Mouse (Mus musculus) CH12.LX (cell line): Measurements from ENCODE around the gene Macrod2. TPM values are rescaled to one million over a fixed set of nuclear protein-coding genes. Genes with fewer than 3 reads are reported as not detected.

Source experiments
- DNase-seq: peaks from one replicate; pipeline ENCODE4 v3.0.0-alpha.2; 2013; ENCODE audit errors: extremely low read depth
- H3K27ac ChIP-seq: 2 replicates; pipeline ENCODE4 v1.5.1; 2012; ENCODE audit warnings: low read depth, mild to moderate bottlenecking, control low read depth, moderate library complexity; ENCODE audit not compliant: insufficient read depth
- H3K27me3 ChIP-seq: replicated peaks from 2 replicates; pipeline ENCODE3; 2012; ENCODE audit warnings: inconsistent platforms
- H3K36me3 ChIP-seq, 2 experiments: replicated peaks in 1 of 2; 2 replicates each; pipeline versions ENCODE3 to v1.6.1; 2012; ENCODE audit warnings: inconsistent platforms in 1 of 2, low read length in 1 of 2, mild to moderate bottlenecking in 1 of 2, mixed read lengths in 1 of 2, moderate library complexity in 1 of 2; ENCODE audit not compliant: control insufficient read depth in 1 of 2, insufficient read depth in 1 of 2
- H3K4me1 ChIP-seq, 2 experiments: 2 replicates each; pipeline ENCODE4 v1.6.1; 2012; ENCODE audit warnings: inconsistent platforms in 1 of 2, moderate library complexity in 1 of 2; ENCODE audit not compliant: insufficient read depth in 2 of 2, control insufficient read depth in 1 of 2
- H3K4me2 ChIP-seq: 2 replicates; pipeline ENCODE4 v1.6.1; 2012; ENCODE audit warnings: low read depth, mild to moderate bottlenecking, control low read depth; ENCODE audit not compliant: poor library complexity, insufficient read depth, severe bottlenecking
- H3K4me3 ChIP-seq, 3 experiments: fragments of 150-350 bp in 1 of 3; sonication (generic) in 1 of 3; replicated peaks in 1 of 3; 2 replicates each; pipeline versions ENCODE3 to v1.5.1; 2011 to 2012; ENCODE audit warnings: low read depth in 2 of 3, low read length in 2 of 3, mild to moderate bottlenecking in 2 of 3, moderate library complexity in 2 of 3, control low read depth in 1 of 3, improper control_type of control experiment in 1 of 3, inconsistent platforms in 1 of 3, mixed read lengths in 1 of 3; ENCODE audit not compliant: poor library complexity in 1 of 3
- H3K79me2 ChIP-seq: replicated peaks from 2 replicates; pipeline ENCODE4 v1.6.1; 2012; ENCODE audit warnings: mild to moderate bottlenecking, moderate library complexity; ENCODE audit not compliant: control insufficient read depth, poor library complexity, insufficient read depth, severe bottlenecking; ENCODE audit errors: extremely low read depth
- H3K9ac ChIP-seq: 2 replicates; pipeline ENCODE4 v1.6.1; 2012; ENCODE audit warnings: low read depth, mild to moderate bottlenecking, control low read depth, moderate library complexity; ENCODE audit not compliant: insufficient read depth
- H3K9me3 ChIP-seq: replicated peaks from 2 replicates; pipeline ENCODE3; 2012; ENCODE audit warnings: low read length, inconsistent platforms, mixed read lengths
- E2F4 ChIP-seq: IDR thresholded peaks from 2 replicates; pipeline ENCODE4 v1.6.1; 2011; ENCODE audit warnings: low read depth, low read length, improper control_type of control experiment; ENCODE audit not compliant: insufficient replicate concordance
- ELF1 ChIP-seq: IDR thresholded peaks from 2 replicates; pipeline ENCODE4 v1.6.1; 2014; ENCODE audit warnings: low read depth, mild to moderate bottlenecking, inconsistent platforms, low read length, improper control_type of control experiment
- EP300 ChIP-seq: IDR thresholded peaks from 2 replicates; pipeline ENCODE4 v1.6.1; 2011; ENCODE audit warnings: low read length, improper control_type of control experiment
- ETS1 ChIP-seq: conservative IDR thresholded peaks from 2 replicates; pipeline ENCODE4 v1.6.1; 2012; ENCODE audit warnings: low read depth, mild to moderate bottlenecking, inconsistent platforms, low read length, improper control_type of control experiment, moderate library complexity
- JUN ChIP-seq: IDR thresholded peaks from 2 replicates; pipeline ENCODE4 v1.6.1; 2011; ENCODE audit warnings: low read depth, mild to moderate bottlenecking, low read length, improper control_type of control experiment, moderate library complexity; ENCODE audit not compliant: insufficient read depth
- MAFK ChIP-seq: IDR thresholded peaks from 2 replicates; pipeline ENCODE4 v1.6.1; 2011; ENCODE audit warnings: low read length, improper control_type of control experiment; ENCODE audit not compliant: insufficient replicate concordance
- MAX ChIP-seq: IDR thresholded peaks from 2 replicates; pipeline ENCODE4 v1.6.1; 2011; ENCODE audit warnings: low read length, improper control_type of control experiment
- MAZ ChIP-seq: IDR thresholded peaks from 2 replicates; pipeline ENCODE4 v1.6.1; 2012; ENCODE audit warnings: low read depth, mild to moderate bottlenecking, inconsistent platforms, low read length, improper control_type of control experiment, moderate library complexity
- MEF2A ChIP-seq: IDR thresholded peaks from 2 replicates; pipeline ENCODE4 v1.6.1; 2014; ENCODE audit warnings: low read depth, mild to moderate bottlenecking, inconsistent platforms, low read length, improper control_type of control experiment, borderline replicate concordance
- MYC ChIP-seq: IDR thresholded peaks from 2 replicates; pipeline ENCODE4 v1.6.1; 2011; ENCODE audit warnings: low read depth, mild to moderate bottlenecking, improper control_type of control experiment, low read length
- NELFE ChIP-seq: IDR thresholded peaks from 2 replicates; pipeline ENCODE4 v1.6.1; 2011; ENCODE audit warnings: low read depth, low read length, improper control_type of control experiment
- NRF1 ChIP-seq: IDR thresholded peaks from 2 replicates; pipeline ENCODE4 v1.6.1; 2014; ENCODE audit warnings: low read depth, mild to moderate bottlenecking, inconsistent platforms, low read length, improper control_type of control experiment, moderate library complexity
- POLR2A ChIP-seq: IDR thresholded peaks from 2 replicates; pipeline ENCODE4 v1.6.1; 2011; ENCODE audit warnings: low read depth, mild to moderate bottlenecking, improper control_type of control experiment, low read length
- RAD21 ChIP-seq: IDR thresholded peaks from 2 replicates; pipeline ENCODE4 v1.6.1; 2011; ENCODE audit warnings: low read depth, mild to moderate bottlenecking, low read length, improper control_type of control experiment, moderate library complexity
- UBTF ChIP-seq: IDR thresholded peaks from 2 replicates; pipeline ENCODE4 v1.6.1; 2012; ENCODE audit warnings: low read depth, mild to moderate bottlenecking, inconsistent platforms, low read length, improper control_type of control experiment, moderate library complexity
- USF2 ChIP-seq: conservative IDR thresholded peaks from 2 replicates; pipeline ENCODE4 v1.6.1; 2011; ENCODE audit warnings: low read depth, low read length, improper control_type of control experiment
- ZKSCAN1 ChIP-seq: IDR thresholded peaks from 2 replicates; pipeline ENCODE4 v1.6.1; 2012; ENCODE audit warnings: low read depth, inconsistent platforms, low read length, improper control_type of control experiment, borderline replicate concordance
- dilution Hi-C: fragments of 300-500 bp; cut with MboI; formaldehyde crosslinking; loops from 2 replicates; pipeline ENCODE4 v1.14.3; 2020; ENCODE audit warnings: low sequenced_read_pairs; ENCODE audit not compliant: extremely low pct_unique_long_range_greater_than_20kb, extremely low pct_ligation_motif_present
- in situ Hi-C: fragments of 300-500 bp; cut with MboI; formaldehyde crosslinking; loops from 3 replicates; pipeline ENCODE4 v1.14.3; 2019; ENCODE audit warnings: low sequenced_read_pairs, low pct_ligation_motif_present, low pct_unique_long_range_greater_than_20kb, mixed read lengths
- polyA plus RNA-seq: library from polyadenylated mRNA; unstranded; fragments of >175 nt; gene quantifications from 2 replicates; pipeline ENCODE4 v1.2.1, GENCODE M21; 2012; ENCODE audit warnings: low read depth; ENCODE audit not compliant: insufficient read length
- total RNA-seq, 2 experiments: library from RNA; depleted of rRNA; stranded (reverse); fragments of 300-350 nt in 1 of 2; fragments of >200 nt in 1 of 2; gene quantifications; 2 replicates each; pipeline ENCODE4 v1.2.3; 2012 to 2014

The Macrod2 gene
- total and polyA plus RNA-seq, 3 experiments = not detected

DNA sequence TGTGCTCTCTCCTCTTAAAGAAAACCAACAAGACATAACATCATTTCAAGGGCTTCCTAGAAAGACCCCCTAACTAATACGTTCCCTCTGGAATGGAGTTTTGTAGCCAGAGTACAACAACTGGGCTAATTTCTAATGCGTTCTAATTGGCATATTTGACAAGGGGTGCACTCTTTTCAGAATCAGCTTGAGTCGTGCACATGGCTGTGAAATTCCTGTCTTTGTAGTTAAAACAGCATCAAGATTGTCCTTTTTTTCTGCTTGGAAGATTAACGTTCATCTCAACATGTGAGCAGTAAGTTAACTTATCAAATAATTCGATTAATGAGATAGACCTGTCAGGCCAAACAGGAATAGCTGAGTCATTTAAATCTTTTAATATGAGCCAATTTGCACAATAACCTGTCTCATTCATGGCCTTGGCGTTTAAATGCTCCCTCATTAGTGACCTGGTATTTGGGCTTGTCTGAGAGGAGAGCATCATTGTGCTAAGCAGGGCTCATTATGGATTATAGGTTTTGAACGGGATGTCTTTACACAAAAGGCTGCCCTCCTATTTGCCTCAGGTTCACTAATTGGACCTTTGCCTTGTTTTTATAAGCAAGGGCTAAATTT is 762.0 kb downstream of the Macrod2 start:
- H3K79me2 ChIP-seq = no peaks in the 10 kb centered on the region
- no peak overlapping the region for H3K4me3 ChIP-seq
- H3K9me3 ChIP-seq = peaks cover 34% of the 10 kb centered on the region
- TF ChIP-seq MEF2A = no peak
- no peak for TF ChIP-seq MAFK
- TF ChIP-seq JUN = no peak
- TF ChIP-seq ZKSCAN1 = no peak
- no peak for TF ChIP-seq E2F4
- TF ChIP-seq NRF1 = no peak
- no peak for TF ChIP-seq MYC
- TF ChIP-seq ETS1 = no peak
- TF ChIP-seq UBTF = no peak
- no peak for TF ChIP-seq MAZ
- no peak for TF ChIP-seq USF2
- TF ChIP-seq, all 38 proteins: peak for 0
- dilution Hi-C loops (no loop called here), in situ Hi-C loops (no loop called here)
- Histone ChIP-seq H3K27ac (no peak overlapping the region), H3K36me3 (no peaks in the 10 kb centered on the region), H3K27me3 (no peaks in the 10 kb centered on the region), H3K4me2 (no peak overlapping the region), H3K9ac (no peak overlapping the region), H3K4me1 (no peaks in the 10 kb centered on the region)
- no peak for DNase-seq

DNA sequence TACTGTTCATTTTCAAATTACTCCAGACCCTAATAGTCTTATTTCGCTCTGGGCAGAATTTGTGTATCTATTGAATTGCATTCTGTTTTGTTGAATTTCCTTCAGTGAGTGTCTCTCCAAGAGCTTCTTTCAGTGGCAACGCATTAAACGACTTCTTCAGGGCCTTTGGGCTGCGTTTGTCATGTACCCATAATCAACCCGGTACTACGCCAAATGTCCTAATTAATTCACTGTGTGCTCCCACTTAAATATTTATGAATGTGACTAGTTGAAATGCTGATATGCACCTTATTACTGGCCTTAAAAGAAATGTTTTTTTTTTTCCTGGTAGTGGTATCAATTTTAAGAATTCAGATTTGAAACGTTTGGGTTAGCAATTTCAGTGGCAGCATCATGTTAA is 763.1 kb downstream of the Macrod2 start:
- H3K9ac ChIP-seq = no peak overlapping the region
- no peak overlapping the region for H3K4me3 ChIP-seq
- dilution Hi-C loops = no loop called here
- peaks cover 39% of the 10 kb centered on the region for H3K9me3 ChIP-seq
- no peaks in the 10 kb centered on the region for H3K36me3 ChIP-seq
- no peaks in the 10 kb centered on the region for H3K27me3 ChIP-seq
- H3K4me1 ChIP-seq = no peaks in the 10 kb centered on the region
- no peaks in the 10 kb centered on the region for H3K79me2 ChIP-seq
- in situ Hi-C loops = no loop called here
- no peak overlapping the region for H3K4me2 ChIP-seq
- no peak overlapping the region for H3K27ac ChIP-seq
- no peak for DNase-seq
- TF ChIP-seq MAX = no peak
- no peak for TF ChIP-seq EP300
- no peak for TF ChIP-seq NELFE
- no peak for TF ChIP-seq ELF1
- no peak for TF ChIP-seq POLR2A
- TF ChIP-seq RAD21 = no peak
- TF ChIP-seq, all 38 proteins: peak for 0
